Mouse (Mus musculus) heart, postnatal 25 days (tissue): ENCODE data around the gene Cercam. TPM values are rescaled to one million over a fixed set of nuclear protein-coding genes. Genes with fewer than 3 reads are reported as not detected.

ENCODE experiments used
- DNase-seq: peaks from one replicate; pipeline ENCODE4 v3.0.0; 2022; ENCODE audit warnings: low spot score
- intact Hi-C: fragments of 180-260 bp; cut with DNase I; formaldehyde crosslinking; loops from one replicate; pipeline ENCODE4 v1.15.1; 2025
- total RNA-seq, 2 experiments: library from RNA; stranded (reverse); gene quantifications; 2 replicates each; pipeline ENCODE4 v1.2.3; 2021

The Cercam gene
- 1 to 10 TPM; 4.6 to 5.8 TPM for total RNA-seq

DNA sequence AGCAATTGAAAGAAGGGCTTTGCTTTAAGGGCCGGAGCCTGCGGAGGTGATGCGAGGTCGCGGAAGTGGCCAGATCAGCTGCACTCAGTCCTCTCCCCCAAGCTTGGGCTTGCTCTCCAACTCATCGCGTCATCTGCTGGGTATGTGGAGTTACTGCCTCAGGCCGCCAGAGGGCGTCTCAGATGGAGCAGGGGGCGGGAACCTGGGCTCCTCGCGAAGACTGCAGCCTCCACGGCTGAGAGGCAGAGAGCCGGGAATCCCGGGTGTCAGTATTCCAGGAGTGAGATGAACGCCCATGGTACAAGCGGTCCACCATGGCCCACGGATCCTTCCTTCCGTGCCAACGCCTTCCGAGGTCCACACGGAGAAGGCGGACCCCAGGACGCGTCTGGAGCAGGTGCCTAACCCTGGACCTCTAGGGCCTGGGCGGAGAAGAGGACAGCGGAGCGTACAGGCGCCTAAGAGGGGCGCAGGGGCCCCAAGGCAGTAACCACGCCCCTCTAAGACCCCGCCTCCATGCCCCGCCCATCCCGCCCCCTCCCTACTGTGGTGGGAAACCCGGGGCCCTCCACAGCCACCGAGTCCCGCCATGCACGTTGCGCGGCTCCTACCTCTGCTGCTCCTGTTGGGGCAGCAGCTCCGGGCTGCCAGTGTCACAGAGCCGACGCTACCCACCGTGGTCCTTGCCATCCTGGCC, at the start of gene Cercam:
TSS of gene Cercam (plus strand) at position 216 of the 697 bp plus-strand sequence.
- DNase-seq, result peak; percentile 75
- intact Hi-C loops, result no loop called here

DNA sequence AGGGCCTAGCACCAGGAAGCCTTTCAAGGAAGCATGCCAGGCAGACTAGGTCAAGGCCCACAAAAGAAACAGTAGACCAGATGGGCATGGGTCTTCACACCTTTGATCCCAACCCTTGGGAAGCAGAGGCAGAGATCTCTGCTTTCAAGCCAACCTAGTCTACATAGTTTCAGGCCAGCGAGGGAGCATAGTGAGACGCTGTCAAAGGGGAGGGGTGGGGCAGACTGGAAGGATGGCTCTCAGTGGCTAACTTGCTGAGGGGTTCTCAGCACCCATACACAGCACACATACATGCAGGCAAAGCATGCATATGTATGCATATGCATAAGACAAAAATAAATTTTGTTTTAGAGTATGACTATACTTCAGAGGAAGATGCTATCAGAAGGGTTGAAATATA, 49.6 kb upstream of the Cercam start:
- no peak for DNase-seq
- intact Hi-C loops, result loop anchor here (5.0 kb wide), 1 partner anchor 158 kb away; no protein-coding TSS in a partner anchor

DNA sequence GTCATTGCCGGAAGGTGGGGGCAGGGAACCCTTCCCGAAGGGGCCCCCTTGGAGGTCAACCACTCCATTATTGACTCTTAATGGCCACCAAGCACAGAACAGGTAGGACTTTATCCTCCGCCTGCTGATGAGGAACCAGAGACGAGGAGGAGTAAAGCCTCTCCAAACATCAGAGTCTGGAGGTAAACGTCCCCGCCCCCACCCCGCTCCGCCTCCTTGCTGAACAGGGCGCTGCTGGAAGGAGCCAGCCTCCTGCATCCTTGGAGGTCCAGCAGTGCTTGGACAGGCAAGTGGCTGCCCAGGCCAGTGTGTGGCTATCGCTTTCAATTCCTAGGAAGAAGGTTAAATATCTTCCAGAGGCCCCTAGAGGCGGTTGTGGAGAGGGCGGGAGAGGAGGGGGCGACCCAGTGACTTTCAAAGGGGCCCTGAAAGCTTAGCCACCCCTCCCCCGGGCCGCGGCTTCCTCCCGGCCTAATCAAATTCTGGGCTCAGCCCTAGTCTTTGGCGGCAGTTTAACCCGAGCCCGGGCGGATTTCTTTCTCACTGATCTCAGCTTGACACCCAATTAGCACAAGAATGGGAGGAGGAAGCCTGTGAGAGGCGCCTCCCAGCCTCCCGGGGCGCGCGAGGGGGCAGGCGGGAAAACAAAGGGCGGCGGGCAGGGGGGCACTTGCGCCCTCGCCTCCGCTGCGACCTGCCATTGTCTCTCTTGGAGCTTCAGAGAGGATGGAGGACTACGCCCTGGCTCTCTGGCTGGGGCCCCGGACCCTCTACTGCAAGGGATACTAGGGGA, 48.7 kb upstream of the Cercam start, which contains the start of gene Urm1:
TSS of gene Urm1 (plus strand) at position 51 of the 793 bp plus-strand sequence.
- DNase-seq, result peak; percentile 49
- intact Hi-C loops, result no loop called here

DNA sequence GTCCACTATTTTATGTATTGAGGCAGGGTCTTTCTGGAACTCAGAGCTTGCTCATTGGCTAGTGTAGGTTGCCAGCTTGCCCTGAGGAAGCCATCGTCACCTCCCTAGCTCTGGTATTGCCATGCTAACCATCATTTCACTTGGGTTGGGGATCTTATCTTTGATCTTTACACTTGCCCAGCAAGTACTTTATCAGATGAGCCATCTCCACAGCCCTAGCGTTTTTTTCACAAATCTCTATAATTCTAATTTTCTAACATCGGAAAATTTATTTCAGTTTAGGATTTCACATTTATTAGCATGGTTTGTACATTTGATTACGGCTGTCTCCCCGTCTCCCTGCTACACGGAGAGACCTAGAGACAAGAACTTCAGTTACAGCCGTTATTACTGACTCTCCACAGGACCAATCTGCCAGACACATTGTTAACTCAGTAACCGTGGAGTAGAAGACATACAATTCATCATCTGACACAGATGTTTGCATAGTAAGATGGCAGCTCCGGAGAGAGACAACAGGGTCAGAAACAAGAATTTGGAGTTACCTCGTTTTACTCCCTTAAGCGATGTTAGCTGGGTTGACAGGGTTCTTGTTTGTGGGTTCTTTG, 42.5 kb upstream of the Cercam start:
- no peak for DNase-seq
- intact Hi-C loops, result no loop called here

DNA sequence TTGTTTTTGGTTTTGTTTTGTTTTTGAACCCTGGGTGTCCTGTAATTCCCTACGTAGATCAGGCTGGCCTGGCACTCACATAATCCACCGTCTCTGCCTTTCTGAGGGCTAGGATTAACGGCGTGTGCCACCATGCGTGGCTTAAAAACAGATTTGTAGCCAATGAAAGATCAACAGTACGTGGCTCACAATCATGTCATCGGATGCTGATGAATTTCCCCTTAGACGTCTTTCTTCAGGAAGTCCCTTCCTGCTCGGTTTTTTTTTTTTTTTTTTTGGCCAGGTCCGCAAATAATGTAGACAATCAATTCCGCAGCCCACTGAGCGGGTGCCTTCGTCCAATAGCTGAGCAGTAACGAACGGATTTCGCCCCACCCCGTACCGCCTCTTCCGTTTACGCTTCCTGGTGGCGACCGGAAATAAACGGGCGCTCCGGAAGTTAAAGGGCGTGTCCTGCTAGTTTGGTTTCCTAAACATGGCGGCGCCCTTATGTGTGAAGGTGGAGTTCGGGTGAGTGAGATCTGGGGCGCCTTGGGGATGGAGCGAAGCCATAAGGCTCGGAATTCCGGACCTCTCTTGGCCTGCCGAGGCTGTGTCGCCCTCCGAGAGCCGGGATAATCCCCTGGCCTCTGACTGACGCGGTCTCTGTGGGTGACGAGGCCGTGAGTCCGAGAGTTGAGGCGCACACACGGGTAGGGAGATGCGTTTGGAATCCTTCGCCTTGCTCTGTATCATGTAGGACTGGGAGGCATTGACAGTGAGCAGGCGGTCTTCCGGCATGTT, 41.8 kb upstream of the Cercam start:
- intact Hi-C loops, result no loop called here
- peak; percentile 93 for DNase-seq

DNA sequence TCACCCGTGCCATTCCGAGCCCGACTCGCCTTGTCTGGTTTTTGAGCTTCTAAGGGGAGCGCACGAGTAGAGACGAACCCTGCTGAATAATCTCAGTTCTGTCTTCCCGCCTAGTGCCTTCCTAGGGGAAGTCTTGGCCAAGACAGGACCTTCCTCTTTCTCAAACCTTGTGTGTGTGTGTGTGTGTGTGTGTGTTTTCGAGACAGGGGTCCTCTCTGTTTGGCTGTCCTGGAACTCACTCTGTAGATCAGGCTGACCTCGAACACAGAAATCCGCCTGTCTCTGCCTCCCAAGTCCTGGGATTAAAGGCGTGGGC, 41.3 kb upstream of the Cercam start:
- DNase-seq, result no peak
- intact Hi-C loops, result no loop called here

DNA sequence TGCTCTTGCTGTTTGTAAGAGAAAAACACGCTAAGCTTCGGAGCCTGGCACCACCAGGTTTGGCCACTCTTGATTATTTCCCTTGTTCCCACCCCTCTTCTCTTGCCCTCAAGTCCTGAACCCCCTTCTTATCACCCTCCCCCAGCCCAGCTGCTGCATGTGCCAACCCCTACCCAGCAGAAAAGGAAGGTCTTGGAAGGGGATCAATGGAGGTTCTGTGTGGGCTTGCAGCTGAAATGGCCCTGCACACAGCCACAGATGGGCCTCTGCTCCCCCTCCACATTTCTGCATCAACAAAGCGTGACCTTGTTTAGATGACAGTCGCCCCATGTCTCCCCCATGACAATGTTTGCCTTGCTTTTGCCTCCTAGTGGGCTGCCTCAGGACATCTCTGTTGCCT, 37.9 kb upstream of the Cercam start:
- intact Hi-C loops, result no loop called here
- no peak for DNase-seq

DNA sequence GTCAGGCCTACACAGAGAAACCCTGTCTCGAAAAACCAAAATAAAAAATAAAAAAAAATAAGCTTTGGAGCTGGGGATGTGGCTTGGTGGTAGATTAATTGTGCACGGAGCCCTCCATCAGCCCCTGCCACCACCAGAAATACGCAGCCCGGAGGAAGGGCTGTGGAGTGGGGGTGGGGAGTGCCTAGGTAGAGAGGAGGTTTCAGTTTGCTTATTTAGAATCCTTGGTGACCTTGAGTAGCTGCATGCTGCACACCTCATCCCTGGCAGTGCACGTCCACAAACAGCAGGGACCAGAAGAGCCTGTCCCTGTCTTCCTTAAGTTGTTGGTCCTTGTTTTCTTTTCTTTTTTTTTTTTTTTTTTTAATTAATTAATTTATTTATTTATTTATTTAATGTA, 35.2 kb upstream of the Cercam start:
- intact Hi-C loops, result no loop called here
- no peak for DNase-seq

DNA sequence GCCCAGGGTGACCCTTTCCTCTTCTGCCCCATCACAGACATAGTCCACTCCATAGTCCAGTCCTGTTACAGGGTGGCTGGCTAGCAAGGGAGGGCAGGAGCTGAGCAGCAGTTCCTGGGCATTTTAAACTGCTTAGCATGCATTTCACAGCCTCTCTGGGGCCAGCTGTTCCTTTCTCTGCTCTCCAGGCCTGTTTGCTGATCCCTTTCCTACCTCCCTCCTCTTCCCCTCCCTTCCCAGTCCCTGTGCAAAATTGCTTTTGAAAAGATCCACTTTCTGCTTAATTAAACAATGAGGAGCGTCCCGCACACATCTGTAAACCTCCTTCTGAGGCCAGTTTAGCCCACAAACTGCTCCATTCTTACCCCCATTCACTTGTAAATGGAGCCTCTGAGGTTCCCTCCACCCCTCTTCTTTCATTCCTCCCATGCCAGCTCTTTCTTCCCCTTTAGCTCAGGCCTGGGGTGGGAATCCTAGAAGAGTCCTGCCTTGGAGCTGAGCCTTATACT, 33.5 kb upstream of the Cercam start:
- no peak for DNase-seq
- intact Hi-C loops, result no loop called here

DNA sequence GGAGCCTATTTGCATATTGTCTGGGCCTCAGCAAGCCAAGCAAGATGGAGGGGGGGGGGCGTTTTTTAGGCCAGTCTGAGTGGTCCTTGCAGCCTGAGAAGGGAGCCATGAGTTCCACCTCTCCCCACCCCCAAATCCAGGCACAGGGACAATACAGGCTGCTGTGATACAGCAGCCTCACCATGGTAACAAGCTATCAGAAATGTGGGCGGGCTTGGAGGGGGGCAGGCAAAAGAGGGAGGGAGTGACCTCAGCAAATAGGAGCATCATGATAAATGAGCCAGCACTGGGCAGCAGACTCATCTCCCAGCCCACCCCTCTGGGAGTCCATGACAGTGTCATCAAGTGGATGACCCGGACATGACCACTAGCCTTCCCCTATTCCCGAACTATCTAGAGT, 29.5 kb upstream of the Cercam start:
- DNase-seq, result no peak
- intact Hi-C loops, result no loop called here

DNA sequence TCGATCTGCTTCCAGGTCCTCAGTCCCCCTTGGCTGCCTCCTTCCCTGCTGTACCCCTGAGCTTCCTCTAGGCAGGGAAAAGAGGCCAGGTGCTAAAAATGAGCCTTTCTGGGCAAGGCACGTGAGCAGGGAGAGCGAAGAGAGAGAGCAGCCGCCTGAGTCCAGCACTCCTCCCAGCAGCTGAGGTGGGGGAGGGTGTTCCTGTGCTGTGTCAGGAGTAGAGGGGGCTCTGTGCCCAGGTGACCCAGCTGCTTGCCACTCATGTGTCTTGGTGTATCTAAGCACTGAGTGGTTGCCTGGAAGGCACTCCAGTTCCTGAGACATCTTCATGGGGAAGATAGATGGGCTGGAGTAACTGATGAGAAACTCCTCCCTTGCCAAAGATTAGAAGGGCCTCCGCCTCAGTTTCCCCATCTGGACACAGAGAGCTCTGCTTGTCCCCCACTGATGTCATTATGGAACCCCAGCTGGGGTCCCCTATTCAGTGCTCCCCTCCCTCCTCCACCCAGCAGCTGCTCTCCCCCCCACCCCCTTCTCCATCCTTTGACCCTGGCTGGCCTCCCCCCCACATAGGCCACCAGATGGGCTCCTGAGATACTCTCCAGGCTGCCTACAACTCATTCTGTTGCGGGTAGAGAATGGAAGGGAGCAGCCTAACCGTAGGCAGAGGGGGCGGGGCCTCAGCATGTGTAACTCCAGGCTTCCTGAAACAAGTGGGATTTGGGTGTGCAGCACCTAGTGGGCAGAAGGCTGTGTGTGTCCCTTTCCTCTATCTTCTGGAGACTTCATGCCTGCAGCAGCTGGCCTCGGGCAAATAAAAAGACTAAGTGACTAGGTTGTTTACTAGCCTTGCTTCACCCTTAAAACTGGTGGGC, 25.5 kb upstream of the Cercam start:
- DNase-seq, result no peak
- intact Hi-C loops, result no loop called here

DNA sequence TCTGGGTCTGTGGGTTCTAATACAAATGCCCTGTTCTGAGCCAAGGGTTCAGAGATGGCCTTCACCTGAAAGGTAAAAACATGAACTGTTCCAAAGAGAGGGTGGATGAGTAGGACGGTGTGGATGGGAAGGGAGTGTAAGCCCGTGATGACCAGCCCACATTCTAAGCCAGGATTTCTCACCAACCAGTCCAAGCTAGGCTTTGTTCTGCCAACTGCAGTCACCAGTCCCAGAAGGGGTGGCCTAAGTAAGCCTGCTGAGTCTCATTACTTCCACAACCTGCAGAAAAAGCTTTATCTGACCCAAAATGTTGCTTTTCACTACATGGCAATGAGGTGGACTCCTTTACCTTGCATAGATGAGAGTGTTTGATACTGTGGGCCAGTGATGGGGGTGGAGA, 24.8 kb upstream of the Cercam start:
- no peak for DNase-seq
- intact Hi-C loops, result no loop called here

DNA sequence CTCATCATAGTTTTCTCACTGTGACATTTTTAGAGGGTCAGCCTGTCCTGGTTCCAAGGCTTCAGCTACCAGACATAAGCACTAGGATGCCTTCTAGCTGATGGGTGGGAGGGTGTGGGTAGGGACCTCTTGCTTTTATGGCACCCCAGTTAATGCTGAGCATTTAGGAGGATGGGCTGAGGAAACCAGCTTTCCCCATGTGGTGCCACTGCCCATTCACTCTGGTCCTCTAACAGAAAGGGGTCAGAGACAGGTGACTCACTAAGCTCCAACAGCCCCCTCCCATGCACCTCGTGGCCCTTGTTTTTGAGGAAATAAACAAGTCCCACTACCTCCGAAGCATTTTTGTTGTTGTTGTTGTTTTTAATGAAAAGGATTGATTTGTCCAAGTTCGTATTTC, 24.3 kb upstream of the Cercam start:
- no peak for DNase-seq
- intact Hi-C loops, result no loop called here

DNA sequence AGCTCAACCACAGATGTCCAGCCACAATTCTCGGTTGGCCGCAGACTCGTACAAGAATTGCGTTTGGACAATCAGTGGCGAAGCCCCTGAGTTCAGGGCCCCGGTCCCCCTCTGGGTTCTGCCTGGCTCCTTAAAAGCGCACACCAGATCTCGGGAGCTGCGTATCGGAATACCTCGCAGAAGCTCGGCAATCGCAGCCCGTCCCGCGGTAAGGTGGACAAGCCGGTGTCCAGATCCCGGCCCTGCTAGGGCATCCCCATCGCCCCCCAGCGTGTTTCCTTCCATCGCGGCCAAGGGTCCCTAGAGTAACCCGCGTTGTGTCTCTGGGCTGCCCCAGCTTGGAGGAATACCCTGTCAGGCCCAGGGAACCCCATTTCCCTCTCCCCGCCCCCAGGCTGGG, 23.3 kb upstream of the Cercam start:
- DNase-seq, result no peak
- intact Hi-C loops, result no loop called here

DNA sequence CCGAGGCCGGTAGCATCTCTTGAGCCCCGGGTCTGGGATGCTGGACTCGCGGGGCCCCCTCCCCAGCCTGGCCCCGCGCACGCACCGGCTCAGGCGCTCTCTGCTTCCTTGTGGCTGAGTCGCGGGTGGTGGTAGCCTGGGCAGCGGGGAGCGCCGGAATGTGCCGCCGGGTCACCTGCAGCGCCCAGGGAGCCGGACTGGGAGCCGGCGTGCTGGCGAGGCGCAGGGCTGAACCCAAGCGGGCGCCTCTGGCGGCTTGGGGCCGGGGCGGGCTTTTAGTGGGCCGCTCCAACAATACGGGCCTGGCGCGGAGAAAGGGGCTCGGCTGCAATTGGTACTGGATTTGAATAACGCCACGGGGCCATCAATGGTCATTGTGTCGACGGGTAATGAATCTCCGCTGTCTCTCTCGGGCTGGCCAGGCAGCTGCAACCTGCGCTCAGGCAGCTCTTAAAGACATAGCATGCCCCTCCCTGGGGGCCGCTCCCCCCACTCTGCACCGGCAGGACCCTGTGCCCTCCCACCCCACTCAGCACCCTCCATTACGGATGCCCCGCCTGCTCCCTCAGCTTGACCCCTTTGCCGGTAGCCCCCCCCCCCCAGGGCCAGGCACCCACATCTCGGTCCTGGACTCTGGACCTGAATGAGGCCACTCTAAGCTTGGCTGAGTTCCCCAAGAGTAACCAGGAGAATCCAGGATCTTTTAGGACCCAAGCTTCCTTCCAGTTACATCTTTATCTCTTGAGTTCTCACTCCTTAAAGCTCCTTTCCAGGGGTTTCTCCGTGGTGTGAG, 22.7 kb upstream of the Cercam start:
- no peak for DNase-seq
- intact Hi-C loops, result no loop called here

DNA sequence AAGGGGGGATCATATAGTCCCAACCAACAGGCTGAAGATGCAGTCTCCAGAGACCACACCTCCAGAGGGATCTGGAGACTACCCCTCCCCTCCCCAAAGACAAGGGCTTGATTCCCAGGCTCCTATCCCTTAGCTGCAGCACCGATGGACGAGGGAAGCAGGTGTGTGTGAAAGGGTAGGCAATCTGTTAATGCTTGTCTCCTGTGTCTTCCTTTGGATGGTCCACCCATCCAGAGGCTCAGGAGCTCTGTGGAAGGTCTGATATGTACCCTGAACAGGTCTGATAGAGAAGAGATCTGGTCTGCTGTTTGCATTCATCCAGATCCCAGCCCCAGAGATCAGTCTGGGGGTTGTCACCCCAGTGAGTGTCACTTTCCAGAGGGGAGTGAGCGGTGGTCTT, 22.1 kb upstream of the Cercam start:
- DNase-seq, result no peak
- intact Hi-C loops, result no loop called here

DNA sequence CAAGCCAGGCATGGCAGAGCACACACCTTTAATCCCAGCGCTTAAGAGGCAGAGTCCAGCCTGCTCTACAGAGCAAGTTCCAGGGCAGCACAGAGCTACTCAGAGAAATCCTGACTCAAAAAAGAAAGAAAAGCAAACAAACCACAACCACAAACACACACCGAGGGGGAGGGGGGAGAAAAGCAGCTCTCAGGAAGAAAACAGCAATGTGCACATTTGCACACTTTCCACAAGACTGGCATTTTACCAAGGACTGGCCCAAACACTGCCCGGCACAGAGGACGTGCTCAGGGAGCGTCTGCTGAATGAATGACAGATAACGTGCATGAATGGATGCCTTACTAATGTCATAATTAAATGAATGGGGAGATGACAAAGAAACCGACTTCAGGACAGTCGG, 19.9 kb upstream of the Cercam start:
- no peak for DNase-seq
- intact Hi-C loops, result no loop called here

DNA sequence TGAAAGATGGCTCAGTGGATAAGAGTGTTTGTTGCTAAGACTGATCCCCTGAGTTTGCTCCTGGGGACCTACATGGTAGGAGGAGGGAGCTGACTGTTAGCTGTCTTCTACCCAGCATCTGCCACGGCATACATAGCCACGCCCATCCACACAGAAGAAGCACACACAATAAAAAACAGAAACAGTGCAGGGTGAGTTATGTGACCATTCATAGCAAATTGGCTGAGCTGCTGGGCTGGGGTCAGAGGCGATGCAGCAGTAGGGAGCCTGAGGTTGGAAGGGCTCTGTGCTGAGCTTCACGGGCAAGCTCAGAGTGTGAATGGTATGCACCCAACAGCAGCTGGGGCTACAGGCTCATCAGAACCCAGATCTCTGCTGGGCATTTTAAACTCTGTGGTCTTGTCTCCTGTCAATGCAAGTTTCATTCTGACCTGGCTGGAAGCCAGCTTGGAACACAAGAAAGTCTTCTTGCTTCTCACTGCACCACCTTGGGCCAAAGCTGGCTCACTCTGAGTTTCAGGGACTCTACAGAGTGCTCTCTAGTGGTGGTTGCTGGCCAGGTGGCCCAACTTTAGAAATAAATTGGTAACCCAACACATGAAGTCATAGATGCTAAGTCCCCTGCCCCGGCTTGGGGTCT, 19.0 kb upstream of the Cercam start:
- intact Hi-C loops, result no loop called here
- DNase-seq, result no peak
